Mouse (Mus musculus) layer of hippocampus, postnatal 36 days (tissue): Measurements from ENCODE around the gene 1700028J19Rik. TPM values are rescaled to one million over a fixed set of nuclear protein-coding genes. Genes with fewer than 3 reads are reported as not detected.
"Not testable (repeated sequence)": the region's sequence is repeated elsewhere in the genome, so short reads cannot be mapped to it uniquely, and the experiment has no call there.

ENCODE experiments used
- DNase-seq, 2 experiments: peaks; one replicate each; pipeline ENCODE4 v3.0.0; 2022
- total RNA-seq, 2 experiments: library from RNA; stranded (reverse); gene quantifications; 2 replicates each; pipeline ENCODE4 v1.2.3; 2021

The 1700028J19Rik gene
- total RNA-seq, 2 experiments from 2014 or later = 0.99 to 1.2 TPM

GRCm38 (mm10) chr7:44250732-44251275, 4.3 kb upstream of the 1700028J19Rik start:
- not testable (repeated sequence) for DNase-seq

- no peak for DNase-seq
Observed at GRCm38 (mm10) chr7:44249248-44249647, 2.8 kb upstream of the 1700028J19Rik start.

- DNase-seq = no peak
Observed at GRCm38 (mm10) chr7:44247971-44248370, 1.5 kb upstream of the 1700028J19Rik start.

GRCm38 (mm10) chr7:44246984-44247470, 532 bp upstream of the 1700028J19Rik start:
- peak in 1 of 2 experiments; percentile 26 for DNase-seq

- no peak for DNase-seq
Observed at GRCm38 (mm10) chr7:44244080-44244479, 2.4 kb downstream of the 1700028J19Rik start.

GRCm38 (mm10) chr7:44241163-44241562, 5.3 kb downstream of the 1700028J19Rik start:
- no peak for DNase-seq

GRCm38 (mm10) chr7:44240712-44241111, 5.8 kb downstream of the 1700028J19Rik start:
- DNase-seq = no peak

GRCm38 (mm10) chr7:44239913-44240312, 6.6 kb downstream of the 1700028J19Rik start:
- no peak for DNase-seq

- no peak for DNase-seq
Observed at GRCm38 (mm10) chr7:44235909-44236308, 10.6 kb downstream of the 1700028J19Rik start, which contains the start of gene Gm36864. Gene Gm36864, plus strand, starts transcription at chr7:44236177.

GRCm38 (mm10) chr7:44225076-44225475, 21.4 kb downstream of the 1700028J19Rik start, which contains the start of gene Klk1:
Gene Klk1, plus strand, starts transcription at chr7:44225360.
- DNase-seq = no peak

- DNase-seq = not testable (repeated sequence)
Observed at GRCm38 (mm10) chr7:44222335-44222734, 24.2 kb downstream of the 1700028J19Rik start.

- DNase-seq = not testable (repeated sequence)
Observed at GRCm38 (mm10) chr7:44221601-44222000, 24.9 kb downstream of the 1700028J19Rik start.

- DNase-seq = no peak
Observed at GRCm38 (mm10) chr7:44215645-44216044, 30.9 kb downstream of the 1700028J19Rik start, which contains the start of gene Klk1b5. Gene Klk1b5, plus strand, starts transcription at chr7:44215945.

GRCm38 (mm10) chr7:44208307-44208706, 38.2 kb downstream of the 1700028J19Rik start:
- DNase-seq = no peak

GRCm38 (mm10) chr7:44207135-44207534, 39.4 kb downstream of the 1700028J19Rik start, which contains the start of gene Klk1b4:
Gene Klk1b4, plus strand, starts transcription at chr7:44207435.
- DNase-seq = not testable (repeated sequence)

- no peak for DNase-seq
Observed at GRCm38 (mm10) chr7:44197891-44198290, 48.6 kb downstream of the 1700028J19Rik start, which contains the start of gene Klk1b3. Gene Klk1b3, plus strand, starts transcription at chr7:44198191.

GRCm38 (mm10) chr7:44193466-44193865, 53.0 kb downstream of the 1700028J19Rik start:
- not testable (repeated sequence) for DNase-seq

- DNase-seq = not testable (repeated sequence)
Observed at GRCm38 (mm10) chr7:44187936-44188335, 58.6 kb downstream of the 1700028J19Rik start, which contains the start of gene Klk1b24. Gene Klk1b24, plus strand, starts transcription at chr7:44188236.

- DNase-seq = not testable (repeated sequence)
Observed at GRCm38 (mm10) chr7:44186516-44186915, 60.0 kb downstream of the 1700028J19Rik start.
